Mouse (Mus musculus) T-cell, adult 66 days (primary cell): ENCODE results near the gene Pip5k1b. TPM values are rescaled to one million over a fixed set of nuclear protein-coding genes. Genes with fewer than 3 reads are reported as not detected.

Experiments
- total RNA-seq, 2 experiments: library from RNA; stranded (reverse); gene quantifications; 3 replicates in 1 of 2; 4 replicates in 1 of 2; pipeline ENCODE4 v1.2.4; 2023

Gene Pip5k1b
- 1 to 10 TPM; 2.4 to 3.0 TPM for total RNA-seq

GRCm38 (mm10) chr19:24555466-24555903, at the start of gene Pip5k1b:
Gene Pip5k1b, minus strand, starts transcription at chr19:24555872.

GRCm38 (mm10) chr19:24476929-24477882, 78.5 kb downstream of the Pip5k1b start, which contains the start of gene Fam122a:
Gene Fam122a, minus strand, starts transcription at chr19:24477356.

GRCm38 (mm10) chr19:24280601-24281228, 275.0 kb downstream of the Pip5k1b start, which contains the start of gene Fxn:
Gene Fxn, minus strand, starts transcription at chr19:24280605.

Other genes with a start within 250 kb of the Pip5k1b start
- 10 to 100 TPM; 25.4 to 30.6 TPM for gene Fam122a, start 78.5 kb downstream of the Pip5k1b start, total RNA-seq
- gene Tmem252, start 118.1 kb upstream of the Pip5k1b start, total RNA-seq: not detected